In the genomic region with DNA sequence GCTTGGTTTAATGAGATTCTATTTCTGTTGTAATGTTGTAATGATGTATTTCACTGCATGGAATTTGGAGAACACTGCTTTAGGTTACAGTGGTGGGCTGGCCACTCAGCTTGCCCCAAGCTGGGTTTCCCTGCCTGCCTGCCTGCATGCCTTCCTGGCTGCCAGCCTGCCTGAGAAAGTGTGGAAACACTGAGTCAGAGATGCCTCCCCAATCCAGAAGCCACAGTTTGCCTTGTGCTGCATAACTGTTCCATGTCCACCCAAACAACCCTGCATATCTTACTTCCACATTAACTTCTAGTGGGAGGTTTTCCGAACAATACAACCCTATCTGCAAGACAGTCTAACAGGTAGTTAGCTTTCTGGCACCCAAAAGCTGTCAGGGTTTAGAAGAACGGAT, we compare ENCODE assay signal across 18 mouse cellular contexts.
DNase-seq lines count a peak whose midpoint lies in the region; ATAC-seq lines count a peak whose summit lies in the region.
"Had no signal": no experiment of that assay in that cellular context is flagged by ENCODE, and none has a peak within 500 bp of the region (broad histone marks: within the 10 kb centered on the region; RNA-seq: fewer than 3 reads in every experiment).

No protein-coding gene starts in this region.

- H3K36me3 ChIP-seq in hindbrain, embryonic 13.5 days = no peaks in the 10 kb centered on the region
- H3K36me3 ChIP-seq: limb, embryonic 10.5 days; midbrain, embryonic 13.5 days; stomach, embryonic 15.5 days had no signal

- peaks cover 9% of the 10 kb centered on the region for H3K4me1 ChIP-seq in hindbrain, embryonic 13.5 days (replicated peaks)

- H3K9me3 ChIP-seq in hindbrain, embryonic 13.5 days = no peaks in the 10 kb centered on the region
- H3K9me3 ChIP-seq: limb, embryonic 10.5 days; midbrain, embryonic 13.5 days; stomach, embryonic 15.5 days had no signal

- no peak overlapping the region for H3K4me2 ChIP-seq in hindbrain, embryonic 13.5 days
- H3K4me2 ChIP-seq: liver, embryonic 11.5 days; midbrain, embryonic 13.5 days; stomach, embryonic 15.5 days had no signal

- 79% methylated on average over 2 of the region's 2 CpGs for WGBS in hindbrain, embryonic 13.5 days

- H3K9ac ChIP-seq in hindbrain, embryonic 13.5 days = no peak overlapping the region
- H3K9ac ChIP-seq: midbrain, embryonic 13.5 days; stomach, embryonic 15.5 days had no signal

- no peaks in the 10 kb centered on the region for H3K27me3 ChIP-seq in hindbrain, embryonic 13.5 days
- H3K27me3 ChIP-seq: midbrain, embryonic 13.5 days; stomach, embryonic 15.5 days had no signal

- DNase-seq in right cerebral cortex, adult 18-20 months = peak; percentile 13
- no peak for DNase-seq in right cerebral cortex, postnatal 10 days (ENCODE audit: low spot score in 2 of 2)
- DNase-seq in NIH3T3 (ENCODE audit: low read depth) = peak; percentile 83
- peak; percentile 46 for DNase-seq in induced T-regulatory cell, adult 2 months (ENCODE audit: low read depth)
- no peak for DNase-seq in kidney, postnatal 36 days
- DNase-seq: cerebellum, adult 9-11 months; gastrocnemius, postnatal 10 days; kidney, adult 9 months; lung, adult 2 months; lung, postnatal 4 days; spleen, adult 18-20 months had no signal

- no peak overlapping the region for H3K27ac ChIP-seq in hindbrain, embryonic 13.5 days
- H3K27ac ChIP-seq: limb, embryonic 10.5 days; midbrain, embryonic 13.5 days; stomach, embryonic 15.5 days had no signal

- no peak for ATAC-seq in activated CD4-positive, CD25-positive, alpha-beta regulatory T cell, adult 4 months
- no peak for ATAC-seq in hindbrain, embryonic 13.5 days (ENCODE audit: low FRiP score)
- ATAC-seq: forebrain, embryonic 16.5 days; midbrain, embryonic 13.5 days had no signal

- no peak overlapping the region for H3K4me3 ChIP-seq in hindbrain, embryonic 13.5 days
- H3K4me3 ChIP-seq: limb, embryonic 10.5 days; midbrain, embryonic 13.5 days; stomach, embryonic 15.5 days had no signal

Comparison
In these comparisons a context has a peak if more than half of its experiments do, and no peak if none do; other contexts are left out.
1. DNase-seq: peak in right cerebral cortex, adult 18-20 months (single experiment), NIH3T3 (single experiment) and induced T-regulatory cell, adult 2 months (single experiment); none in right cerebral cortex, postnatal 10 days (0 of 2) and kidney, postnatal 36 days (0 of 2).